Mouse (Mus musculus) stomach, embryonic 16.5 days (tissue): ENCODE measurements at regions not wholly inside any gene's neighbourhood (a gene's known extent, or its start where the extent isn't known, plus 50 kb on each side); places are given as distances from the start of the nearest gene placed in this dataset.
A peak's percentile ranks its signal among the peaks of the same experiment; 100 is the strongest.
"Not testable (repeated sequence)": the region's sequence is repeated elsewhere in the genome, so short reads cannot be mapped to it uniquely, and the experiment has no call there.

Experiments used
- ATAC-seq: fragments of 200-750 bp; cut with Nextera tagmentation; 2 replicates; pipeline ENCODE4 v1.8.0; 2017; ENCODE audit warnings: moderate number of reproducible peaks, moderate TSS enrichment; ENCODE audit not compliant: insufficient read depth, low FRiP score
- H3K27ac ChIP-seq: fragments of 300-500 bp; sonication (generic); 2 replicates; pipeline ENCODE4 v1.5.1; 2014; ENCODE audit warnings: low read length
- H3K27me3 ChIP-seq: fragments of 300-500 bp; sonication (generic); 2 replicates; pipeline ENCODE4 v1.6.1; 2014; ENCODE audit warnings: low read length, control low read depth, mixed read lengths; ENCODE audit not compliant: control insufficient read depth, insufficient read depth
- H3K36me3 ChIP-seq: fragments of 300-500 bp; sonication (generic); 2 replicates; pipeline ENCODE4 v1.6.1; 2014; ENCODE audit warnings: low read length; ENCODE audit not compliant: control insufficient read depth, insufficient read depth
- H3K4me1 ChIP-seq: fragments of 300-500 bp; sonication (generic); 2 replicates; pipeline ENCODE4 v1.6.1; 2014; ENCODE audit warnings: low read length, control low read depth, mixed read lengths; ENCODE audit not compliant: control insufficient read depth, insufficient read depth
- H3K4me2 ChIP-seq: fragments of 300-500 bp; sonication (generic); 2 replicates; pipeline ENCODE4 v1.6.1; 2014; ENCODE audit warnings: low read depth, low read length, mixed read lengths
- H3K4me3 ChIP-seq: fragments of 300-500 bp; sonication (generic); replicated peaks from 2 replicates; pipeline ENCODE4 v1.5.1; 2014; ENCODE audit warnings: mild to moderate bottlenecking, low read length
- H3K9ac ChIP-seq: fragments of 300-500 bp; sonication (generic); 2 replicates; pipeline ENCODE4 v1.6.1; 2014; ENCODE audit warnings: low read length
- H3K9me3 ChIP-seq: fragments of 300-500 bp; sonication (generic); replicated peaks from 2 replicates; pipeline ENCODE4 v1.6.1; 2016; ENCODE audit warnings: low read length, control low read depth; ENCODE audit not compliant: control insufficient read depth
- WGBS: fragments of 180-500 bp; shearing (Covaris S2); extraction: QIAGEN DNeasy Blood & Tissue Kit; methylation state at CpG from one replicate; pipeline ENCODE4 v1.1.7; 2014; 5-methylcytosine and 5-hydroxymethylcytosine counted together

DNA sequence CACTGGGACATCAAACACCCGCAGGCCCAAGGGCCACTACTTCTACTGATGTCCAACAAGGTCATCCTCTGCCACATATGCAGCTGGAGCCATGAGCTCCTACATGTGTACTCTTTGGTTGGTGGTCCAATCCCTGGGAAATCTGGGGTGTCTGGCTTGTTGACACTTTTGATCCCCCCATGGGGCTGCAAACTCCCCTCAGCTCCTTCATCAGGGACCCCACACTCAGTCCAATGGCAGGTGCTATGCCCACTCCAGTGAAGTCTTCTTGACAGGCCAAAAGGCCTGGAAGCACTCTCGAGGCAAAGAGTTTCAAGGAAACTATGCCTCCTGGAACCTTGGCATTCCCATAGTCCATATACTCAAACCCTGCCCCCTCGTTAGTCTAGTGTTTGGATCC lies 570.8 kb upstream of the Smc2 start:
- no peaks in the 10 kb centered on the region for H3K4me1 ChIP-seq
- H3K4me3 ChIP-seq = no peak overlapping the region
- no peak overlapping the region for H3K4me2 ChIP-seq
- no peak overlapping the region for H3K9ac ChIP-seq
- WGBS = 79% methylated on average over 3 of the region's 3 CpGs
- no peaks in the 10 kb centered on the region for H3K36me3 ChIP-seq
- H3K27me3 ChIP-seq = no peaks in the 10 kb centered on the region
- H3K9me3 ChIP-seq = no peaks in the 10 kb centered on the region
- no peak for ATAC-seq
- no peak overlapping the region for H3K27ac ChIP-seq

DNA sequence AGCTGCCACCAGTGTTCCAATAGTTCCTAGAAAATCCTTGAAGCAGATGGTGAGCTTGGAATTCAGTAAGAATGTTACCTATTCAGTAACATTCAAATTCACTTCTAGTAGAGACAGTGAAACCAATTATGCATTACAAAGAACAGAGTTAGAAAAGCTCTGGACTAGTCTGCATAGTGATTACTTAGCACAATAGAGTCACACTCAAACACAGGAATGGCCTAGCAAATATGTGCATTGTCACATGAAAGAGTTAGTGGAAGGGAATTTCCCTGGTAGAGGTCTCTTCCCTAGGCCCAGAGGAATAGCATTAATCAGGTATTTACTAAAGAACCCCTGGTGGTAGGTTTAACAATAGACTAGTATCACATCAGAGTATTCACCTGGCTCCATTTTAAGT lies 570.3 kb upstream of the Smc2 start:
- not testable (repeated sequence) for H3K27ac ChIP-seq, H3K27me3 ChIP-seq, H3K9ac ChIP-seq, H3K4me3 ChIP-seq, H3K36me3 ChIP-seq, ATAC-seq, H3K4me1 ChIP-seq, H3K9me3 ChIP-seq, H3K4me2 ChIP-seq

DNA sequence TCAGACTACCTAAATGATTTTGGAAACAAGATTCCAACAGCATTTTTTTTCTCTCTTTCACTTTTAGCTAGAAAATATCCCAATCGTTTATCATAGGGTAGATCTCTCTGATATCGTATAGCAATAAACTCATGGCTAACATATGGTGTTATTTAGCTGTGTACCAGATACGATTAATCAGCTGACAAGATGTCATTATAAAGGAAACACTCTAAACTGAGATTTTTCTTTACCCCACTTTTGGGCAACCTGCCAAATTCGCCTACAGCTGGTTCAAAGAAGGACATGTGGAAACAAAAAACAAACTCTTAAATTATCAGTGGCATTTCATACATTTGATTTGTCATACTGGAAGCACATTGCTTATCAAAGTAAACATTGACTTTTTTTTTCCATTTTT lies 553.6 kb upstream of the Smc2 start:
- no peak overlapping the region for H3K4me3 ChIP-seq
- 47% methylated on average over 4 of the region's 4 CpGs for WGBS
- no peak overlapping the region for H3K27ac ChIP-seq
- no peak overlapping the region for H3K9ac ChIP-seq
- ATAC-seq = no peak
- no peaks in the 10 kb centered on the region for H3K27me3 ChIP-seq
- H3K9me3 ChIP-seq = no peaks in the 10 kb centered on the region
- no peak overlapping the region for H3K4me2 ChIP-seq
- H3K36me3 ChIP-seq = no peaks in the 10 kb centered on the region
- H3K4me1 ChIP-seq = no peaks in the 10 kb centered on the region

DNA sequence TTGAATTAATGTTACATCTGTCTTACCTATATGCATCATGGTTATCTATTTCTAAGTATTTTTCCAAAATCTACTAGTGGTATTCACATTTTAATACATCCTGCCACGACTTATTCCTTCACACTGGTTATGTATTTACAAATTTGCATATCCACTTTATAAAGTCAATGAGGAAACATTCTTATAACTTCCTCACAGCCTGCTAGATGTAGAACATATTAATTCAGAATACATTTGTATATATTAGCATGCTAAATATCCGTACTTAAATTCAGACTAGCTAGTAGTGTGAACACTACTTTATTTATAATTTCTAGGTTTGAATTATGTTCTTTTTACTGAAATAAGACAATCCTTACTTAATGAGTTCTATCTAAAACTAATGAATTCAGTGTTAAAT lies 549.8 kb upstream of the Smc2 start:
- Histone ChIP-seq H3K36me3 (no peaks in the 10 kb centered on the region), H3K4me2 (no peak overlapping the region), H3K4me1 (no peaks in the 10 kb centered on the region), H3K27ac (no peak overlapping the region), H3K9me3 (no peaks in the 10 kb centered on the region), H3K27me3 (no peaks in the 10 kb centered on the region), H3K9ac (no peak overlapping the region), H3K4me3 (no peak overlapping the region)
- WGBS = 82% methylated on average over 2 of the region's 2 CpGs
- no peak for ATAC-seq

DNA sequence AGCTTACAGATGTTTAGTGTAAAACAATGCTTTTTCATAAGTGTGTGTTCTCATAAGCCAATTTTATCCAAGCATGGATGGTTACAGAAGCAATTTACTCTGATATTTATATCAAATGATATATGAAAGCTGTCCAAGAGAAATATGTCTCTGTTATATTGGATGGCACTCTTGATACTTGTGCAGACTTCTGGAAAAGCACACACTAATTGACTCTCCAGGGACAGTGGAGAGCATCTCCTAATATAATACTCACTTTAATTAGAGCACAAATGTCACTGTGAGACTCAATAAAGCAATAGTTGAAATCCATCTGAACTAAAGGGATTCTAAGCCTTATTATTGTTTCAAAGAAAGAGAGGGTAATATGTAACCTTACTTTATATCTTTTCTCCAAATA lies 510.8 kb upstream of the Smc2 start:
- no peak overlapping the region for H3K4me2 ChIP-seq
- no peak overlapping the region for H3K9ac ChIP-seq
- no peak overlapping the region for H3K27ac ChIP-seq
- no peaks in the 10 kb centered on the region for H3K36me3 ChIP-seq
- no peak for ATAC-seq
- no peaks in the 10 kb centered on the region for H3K4me1 ChIP-seq
- no peaks in the 10 kb centered on the region for H3K27me3 ChIP-seq
- no peak overlapping the region for H3K4me3 ChIP-seq
- H3K9me3 ChIP-seq = no peaks in the 10 kb centered on the region

DNA sequence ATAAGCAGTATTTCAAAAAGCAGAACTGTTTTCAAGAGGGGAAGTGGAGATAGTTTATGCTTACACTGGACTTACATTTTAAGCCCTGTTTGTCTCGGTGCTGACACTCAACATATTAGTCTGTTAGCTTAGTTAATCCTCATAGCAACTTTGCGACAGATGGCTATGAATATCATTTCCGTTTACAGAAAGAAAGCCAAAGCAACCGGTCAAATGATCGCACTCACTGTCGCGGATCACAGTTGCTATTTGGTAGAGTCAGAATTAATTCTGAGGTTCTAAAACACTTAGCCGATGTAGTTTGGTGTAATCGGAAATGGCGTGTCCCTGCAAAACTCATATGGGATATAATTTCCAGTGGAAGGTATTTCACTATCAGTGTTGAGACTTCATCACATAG lies 469.3 kb upstream of the Smc2 start:
- Histone ChIP-seq H3K4me2 (peak overlapping the region; percentile 11; the same call in 1 of the 2 replicates), H3K27me3 (no peaks in the 10 kb centered on the region), H3K36me3 (no peaks in the 10 kb centered on the region), H3K4me1 (no peaks in the 10 kb centered on the region), H3K27ac (no peak overlapping the region), H3K9ac (no peak overlapping the region), H3K4me3 (no peak overlapping the region), H3K9me3 (no peaks in the 10 kb centered on the region)
- no peak for ATAC-seq
- 59% methylated on average over 10 of the region's 10 CpGs for WGBS

DNA sequence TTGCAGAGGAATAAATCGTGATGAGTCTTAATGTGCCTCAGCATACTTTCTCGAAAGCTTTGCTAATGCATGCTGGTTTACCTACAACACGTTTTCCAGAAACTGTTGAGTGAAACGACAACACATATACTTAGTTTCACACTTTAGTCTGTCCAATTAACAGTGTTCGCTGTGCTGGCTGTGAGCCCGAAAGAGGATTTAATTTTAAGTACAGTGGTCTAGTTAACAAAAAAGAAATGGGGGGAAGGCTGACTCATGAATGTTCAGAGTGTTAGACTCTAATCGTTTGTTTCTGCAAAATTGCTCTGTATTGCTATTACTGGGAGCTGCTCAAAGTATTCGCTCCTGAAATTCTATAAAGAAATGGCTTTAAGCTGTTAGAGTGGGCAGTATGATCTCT lies 460.1 kb upstream of the Smc2 start:
- Histone ChIP-seq H3K9me3 (no peaks in the 10 kb centered on the region), H3K4me1 (no peaks in the 10 kb centered on the region), H3K4me3 (no peak overlapping the region), H3K9ac (no peak overlapping the region), H3K4me2 (no peak overlapping the region), H3K27me3 (no peaks in the 10 kb centered on the region), H3K27ac (no peak overlapping the region), H3K36me3 (no peaks in the 10 kb centered on the region)
- ATAC-seq = no peak
- WGBS = 83% methylated on average over 8 of the region's 8 CpGs

DNA sequence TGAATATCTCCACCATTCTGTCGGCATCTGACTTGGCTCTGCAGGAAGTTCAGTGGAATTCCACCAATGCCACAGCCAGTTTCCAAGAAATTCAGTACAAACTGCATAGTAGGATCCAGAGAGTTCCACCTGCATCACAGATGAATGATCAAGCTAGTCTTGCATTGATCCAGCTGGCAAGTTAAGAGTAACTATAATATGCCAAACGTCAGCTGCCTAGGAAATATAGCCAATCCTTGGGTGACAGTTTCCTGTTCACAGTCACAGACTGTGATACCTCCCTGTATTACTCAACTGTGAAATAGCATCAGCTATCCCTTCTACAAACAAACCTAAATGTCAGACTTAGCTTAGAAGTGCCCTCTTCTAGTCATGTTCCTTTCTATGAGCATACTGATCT lies 446.6 kb upstream of the Smc2 start:
- ATAC-seq = no peak
- Histone ChIP-seq H3K36me3 (no peaks in the 10 kb centered on the region), H3K9me3 (no peaks in the 10 kb centered on the region), H3K27ac (no peak overlapping the region), H3K4me1 (no peaks in the 10 kb centered on the region), H3K4me3 (no peak overlapping the region), H3K9ac (no peak overlapping the region), H3K27me3 (no peaks in the 10 kb centered on the region), H3K4me2 (no peak overlapping the region)
- 73% methylated on average over 2 of the region's 2 CpGs for WGBS

DNA sequence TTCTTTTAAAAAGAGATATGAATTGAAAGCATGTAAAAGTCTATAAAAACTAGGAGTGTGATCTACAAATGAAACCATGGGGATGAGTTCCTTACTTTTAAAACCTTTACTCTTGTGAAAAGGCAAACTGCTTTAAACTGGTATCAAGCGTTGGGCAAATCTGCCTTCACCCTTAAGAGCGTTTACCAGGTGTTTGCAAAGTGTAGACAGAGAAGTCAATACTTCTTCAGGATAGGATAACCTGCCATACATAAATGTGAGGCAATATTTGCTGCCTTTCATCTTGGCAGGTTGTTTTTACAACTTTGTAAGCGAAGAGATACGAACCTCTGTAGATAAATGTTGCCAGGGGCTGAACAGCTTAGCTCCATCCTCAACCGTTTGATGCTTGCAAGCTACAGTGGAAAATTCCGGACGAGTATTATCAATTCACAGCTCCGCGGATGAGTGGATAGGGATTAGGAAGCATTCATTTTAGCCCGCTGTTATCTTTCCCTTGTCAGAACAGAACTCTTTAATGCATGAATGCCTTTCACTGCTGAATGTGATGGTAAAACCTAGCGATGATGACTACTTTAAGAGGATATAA lies 402.2 kb upstream of the Smc2 start:
- no peak overlapping the region for H3K27ac ChIP-seq
- 42% methylated on average over 11 of the region's 11 CpGs for WGBS
- H3K4me1 ChIP-seq = no peaks in the 10 kb centered on the region
- H3K27me3 ChIP-seq = no peaks in the 10 kb centered on the region
- no peak overlapping the region for H3K9ac ChIP-seq
- no peak for ATAC-seq
- no peak overlapping the region for H3K4me3 ChIP-seq
- no peaks in the 10 kb centered on the region for H3K36me3 ChIP-seq
- H3K9me3 ChIP-seq = no peaks in the 10 kb centered on the region
- no peak overlapping the region for H3K4me2 ChIP-seq

DNA sequence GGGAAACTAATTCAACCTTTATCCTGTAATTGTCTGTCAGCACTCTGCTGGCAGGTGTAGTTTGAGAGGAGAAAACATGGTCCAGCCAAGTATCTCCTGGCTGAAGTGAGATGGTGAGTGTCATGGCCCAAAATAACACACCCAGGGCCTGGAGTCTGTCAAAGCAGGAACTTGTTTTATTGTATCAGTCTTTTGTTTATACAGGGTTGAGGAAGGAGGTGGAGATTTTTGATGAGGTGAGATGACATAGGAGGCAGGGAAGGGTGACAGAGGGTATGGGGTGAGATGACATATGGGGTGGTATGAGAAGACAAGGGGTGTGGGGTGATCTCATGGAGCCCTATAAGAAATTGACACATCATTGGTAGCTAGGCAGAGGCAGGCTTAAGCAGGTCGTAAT lies 395.6 kb upstream of the Smc2 start:
- no peak overlapping the region for H3K4me3 ChIP-seq
- no peak overlapping the region for H3K4me2 ChIP-seq
- no peak overlapping the region for H3K9ac ChIP-seq
- H3K27ac ChIP-seq = no peak overlapping the region
- H3K4me1 ChIP-seq = no peaks in the 10 kb centered on the region
- H3K9me3 ChIP-seq = no peaks in the 10 kb centered on the region
- ATAC-seq = no peak
- 65% methylated on average over 1 of the region's 1 CpGs for WGBS
- H3K36me3 ChIP-seq = no peaks in the 10 kb centered on the region
- H3K27me3 ChIP-seq = no peaks in the 10 kb centered on the region
